Mouse (Mus musculus) urinary bladder, postnatal 25 days (tissue): Measurements from ENCODE around the gene Cyp2c54.
"Not testable (repeated sequence)": the region's sequence is repeated elsewhere in the genome, so short reads cannot be mapped to it uniquely, and the experiment has no call there.

Source experiments
- DNase-seq: peaks from one replicate; pipeline ENCODE4 v3.0.0; 2022; ENCODE audit warnings: low spot score

Cyp2c54 gene

GRCm38 (mm10) chr19:40073701-40074100, at the start of gene Cyp2c54:
Cyp2c54 (minus strand) TSS chr19:40073827.
- no peak for DNase-seq

- DNase-seq: not testable (repeated sequence)
Measured at GRCm38 (mm10) chr19:40119624-40120023, 46.0 kb upstream of the Cyp2c54 start.

- DNase-seq: no peak
Measured at GRCm38 (mm10) chr19:40091111-40091510, 17.5 kb upstream of the Cyp2c54 start.

- DNase-seq: not testable (repeated sequence)
Measured at GRCm38 (mm10) chr19:40089421-40089820, 15.8 kb upstream of the Cyp2c54 start, which contains the start of gene Cyp2c50. Cyp2c50 (plus strand) TSS chr19:40089688.

GRCm38 (mm10) chr19:40088381-40088780, 14.8 kb upstream of the Cyp2c54 start:
- DNase-seq: no peak

- not testable (repeated sequence) for DNase-seq
Measured at GRCm38 (mm10) chr19:39992140-39992539, 81.5 kb downstream of the Cyp2c54 start, which contains the start of gene Cyp2c37. Cyp2c37 (plus strand) TSS chr19:39992424.

- no peak for DNase-seq
Measured at GRCm38 (mm10) chr19:39989471-39989870, 84.2 kb downstream of the Cyp2c54 start.
